Mouse (Mus musculus): ENCODE data around the gene Ncstn. TPM values are rescaled to one million over a fixed set of nuclear protein-coding genes. Genes with fewer than 3 reads are reported as not detected.

Gene Ncstn
- total RNA-seq, 1 experiment, result 40.5 TPM

GRCm38 (mm10) chr1:172122671-172123070, 40.1 kb upstream of the Ncstn start:
- H3K4me3 ChIP-seq (ENCODE audit: insufficient read depth in 1 of 2, low read depth in 1 of 2, low read length in 2 of 2, poor library complexity in 1 of 2, severe bottlenecking in 1 of 2), result no peak overlapping the region
- H3K9me3 ChIP-seq (ENCODE audit: control insufficient read depth, insufficient read depth, low read depth, low read length), result no peaks in the 10 kb centered on the region
- H3K9ac ChIP-seq (ENCODE audit: insufficient read depth, low read depth, low read length, poor library complexity, severe bottlenecking), result no peak overlapping the region
- H3K4me1 ChIP-seq (ENCODE audit: control insufficient read depth in 2 of 2, insufficient read depth in 2 of 2, low read length in 2 of 2, poor library complexity in 1 of 2), result peaks cover 0 to 4% of the 10 kb centered on the region in 2 experiments; a peak in 1 of 4 replicates
- peaks cover 11% of the 10 kb centered on the region for H3K36me3 ChIP-seq (ENCODE audit: control insufficient read depth, insufficient read depth, low read length, poor library complexity, severe bottlenecking)
- no peak overlapping the region for H3K27ac ChIP-seq (ENCODE audit: insufficient read depth, low read depth, low read length, poor library complexity, severe bottlenecking)
- TF ChIP-seq ZC3H11A (IDR thresholded peaks at IDR 0.05; ENCODE audit: borderline replicate concordance, low read depth, low read length) (no peak), ZNF384 (IDR thresholded peaks at IDR 0.05; ENCODE audit: low read depth, low read length) (no peak), CHD2 (IDR thresholded peaks at IDR 0.05; ENCODE audit: low read depth, low read length) (no peak), MAFK (IDR thresholded peaks at IDR 0.05; ENCODE audit: insufficient read depth, low read depth, low read length) (no peak), HCFC1 (IDR thresholded peaks at IDR 0.05; ENCODE audit: borderline replicate concordance, insufficient read depth, low read length) (no peak)
- DNase-seq (ENCODE audit: low read depth, low spot score), result no peak
- in situ Hi-C loops (cut with MboI; ENCODE audit: low sequenced_read_pairs in 2 of 2, unreplicated experiment in 2 of 2), result no loop called here

DNA sequence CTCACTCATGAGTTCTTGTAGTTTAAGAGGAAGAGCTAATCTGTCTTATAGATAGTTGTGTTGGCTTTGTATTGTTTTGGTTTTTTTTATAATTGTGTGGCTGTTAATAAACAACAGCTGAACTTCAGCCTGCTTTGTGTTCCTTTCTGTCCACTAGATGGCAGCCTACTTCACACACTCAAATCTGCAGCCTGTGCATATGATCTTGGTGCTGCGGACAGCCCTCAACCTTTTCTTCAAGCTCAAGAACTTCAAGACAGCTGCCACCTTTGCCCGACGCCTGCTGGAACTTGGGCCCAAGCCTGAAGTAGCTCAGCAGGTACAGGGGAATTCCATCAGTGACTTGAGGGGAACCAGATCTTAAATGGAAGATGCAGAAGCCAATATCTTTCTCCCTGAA, 37.1 kb upstream of the Ncstn start:
- no peaks in the 10 kb centered on the region for H3K9me3 ChIP-seq (ENCODE audit: control insufficient read depth, insufficient read depth, low read depth, low read length)
- peaks cover 21% of the 10 kb centered on the region for H3K36me3 ChIP-seq (ENCODE audit: control insufficient read depth, insufficient read depth, low read length, poor library complexity, severe bottlenecking)
- no peaks in the 10 kb centered on the region for H3K4me1 ChIP-seq (ENCODE audit: control insufficient read depth in 2 of 2, insufficient read depth in 2 of 2, low read length in 2 of 2, poor library complexity in 1 of 2)
- H3K27ac ChIP-seq (ENCODE audit: insufficient read depth, low read depth, low read length, poor library complexity, severe bottlenecking), result no peak overlapping the region
- H3K9ac ChIP-seq (ENCODE audit: insufficient read depth, low read depth, low read length, poor library complexity, severe bottlenecking), result no peak overlapping the region
- in situ Hi-C loops (cut with MboI; ENCODE audit: low sequenced_read_pairs in 2 of 2, unreplicated experiment in 2 of 2), result no loop called here
- TF ChIP-seq HCFC1 (IDR thresholded peaks at IDR 0.05; ENCODE audit: borderline replicate concordance, insufficient read depth, low read length) (no peak), ZNF384 (IDR thresholded peaks at IDR 0.05; ENCODE audit: low read depth, low read length) (no peak), MAFK (IDR thresholded peaks at IDR 0.05; ENCODE audit: insufficient read depth, low read depth, low read length) (0 out of 2 replicates have a peak, but pooled peaks have one; percentile 30), ZC3H11A (IDR thresholded peaks at IDR 0.05; ENCODE audit: borderline replicate concordance, low read depth, low read length) (peak; percentile 73), CHD2 (IDR thresholded peaks at IDR 0.05; ENCODE audit: low read depth, low read length) (no peak)
- no peak overlapping the region for H3K4me3 ChIP-seq (ENCODE audit: insufficient read depth in 1 of 2, low read depth in 1 of 2, low read length in 2 of 2, poor library complexity in 1 of 2, severe bottlenecking in 1 of 2)
- peak; percentile 25 for DNase-seq (ENCODE audit: low read depth, low spot score)

GRCm38 (mm10) chr1:172119100-172119499, 36.5 kb upstream of the Ncstn start:
- no peak overlapping the region for H3K9ac ChIP-seq (ENCODE audit: insufficient read depth, low read depth, low read length, poor library complexity, severe bottlenecking)
- no peaks in the 10 kb centered on the region for H3K9me3 ChIP-seq (ENCODE audit: control insufficient read depth, insufficient read depth, low read depth, low read length)
- no peak for DNase-seq (ENCODE audit: low read depth, low spot score)
- TF ChIP-seq HCFC1 (IDR thresholded peaks at IDR 0.05; ENCODE audit: borderline replicate concordance, insufficient read depth, low read length) (no peak), ZC3H11A (IDR thresholded peaks at IDR 0.05; ENCODE audit: borderline replicate concordance, low read depth, low read length) (no peak)
- no peak overlapping the region for H3K4me3 ChIP-seq (ENCODE audit: insufficient read depth in 1 of 2, low read depth in 1 of 2, low read length in 2 of 2, poor library complexity in 1 of 2, severe bottlenecking in 1 of 2)
- in situ Hi-C loops (cut with MboI; ENCODE audit: low sequenced_read_pairs in 2 of 2, unreplicated experiment in 2 of 2), result no loop called here
- H3K4me1 ChIP-seq (ENCODE audit: control insufficient read depth in 2 of 2, insufficient read depth in 2 of 2, low read length in 2 of 2, poor library complexity in 1 of 2), result no peaks in the 10 kb centered on the region
- peaks cover 21% of the 10 kb centered on the region for H3K36me3 ChIP-seq (ENCODE audit: control insufficient read depth, insufficient read depth, low read length, poor library complexity, severe bottlenecking)
- no peak overlapping the region for H3K27ac ChIP-seq (ENCODE audit: insufficient read depth, low read depth, low read length, poor library complexity, severe bottlenecking)

- H3K9ac ChIP-seq (ENCODE audit: insufficient read depth, low read depth, low read length, poor library complexity, severe bottlenecking), result no peak overlapping the region
- no peaks in the 10 kb centered on the region for H3K4me1 ChIP-seq (ENCODE audit: control insufficient read depth in 2 of 2, insufficient read depth in 2 of 2, low read length in 2 of 2, poor library complexity in 1 of 2)
- H3K27ac ChIP-seq (ENCODE audit: insufficient read depth, low read depth, low read length, poor library complexity, severe bottlenecking), result no peak overlapping the region
- no peak overlapping the region for H3K4me3 ChIP-seq (ENCODE audit: insufficient read depth in 1 of 2, low read depth in 1 of 2, low read length in 2 of 2, poor library complexity in 1 of 2, severe bottlenecking in 1 of 2)
- H3K9me3 ChIP-seq (ENCODE audit: control insufficient read depth, insufficient read depth, low read depth, low read length), result no peaks in the 10 kb centered on the region
- TF ChIP-seq ZC3H11A (IDR thresholded peaks at IDR 0.05; ENCODE audit: borderline replicate concordance, low read depth, low read length), result no peak
- no peak for TF ChIP-seq HCFC1 (IDR thresholded peaks at IDR 0.05; ENCODE audit: borderline replicate concordance, insufficient read depth, low read length)
- TF ChIP-seq MAFK (IDR thresholded peaks at IDR 0.05; ENCODE audit: insufficient read depth, low read depth, low read length), result no peak
- TF ChIP-seq ZNF384 (IDR thresholded peaks at IDR 0.05; ENCODE audit: low read depth, low read length), result no peak
- TF ChIP-seq CHD2 (IDR thresholded peaks at IDR 0.05; ENCODE audit: low read depth, low read length), result no peak
- DNase-seq (ENCODE audit: low read depth, low spot score), result no peak
- in situ Hi-C loops (cut with MboI; ENCODE audit: low sequenced_read_pairs in 2 of 2, unreplicated experiment in 2 of 2), result no loop called here
- peaks cover 21% of the 10 kb centered on the region for H3K36me3 ChIP-seq (ENCODE audit: control insufficient read depth, insufficient read depth, low read length, poor library complexity, severe bottlenecking)
These were observed 34.4 kb upstream of the Ncstn start for GRCm38 (mm10) chr1:172116948-172117347.

Data from ES-E14 (cell line).